Mouse (Mus musculus): ENCODE data around the gene Wasf2.

- no peak for TF ChIP-seq CTCF (IDR thresholded peaks at IDR 0.05; ENCODE audit: low read depth, low read length)
- no peak for TF ChIP-seq POLR2A (IDR thresholded peaks at IDR 0.05; ENCODE audit: borderline replicate concordance, low read depth, low read length)
Measured at GRCm38 (mm10) chr4:133114762-133115161, 15.5 kb upstream of the Wasf2 start.
